Mouse (Mus musculus): ENCODE results near the gene Rbpms2. TPM values are rescaled to one million over a fixed set of nuclear protein-coding genes. Genes with fewer than 3 reads are reported as not detected.
"Not testable (repeated sequence)": the region's sequence is repeated elsewhere in the genome, so short reads cannot be mapped to it uniquely, and the experiment has no call there.

The Rbpms2 gene
- total RNA-seq, 2 experiments from 2014 or later: 2.2 to 3.2 TPM

DNA sequence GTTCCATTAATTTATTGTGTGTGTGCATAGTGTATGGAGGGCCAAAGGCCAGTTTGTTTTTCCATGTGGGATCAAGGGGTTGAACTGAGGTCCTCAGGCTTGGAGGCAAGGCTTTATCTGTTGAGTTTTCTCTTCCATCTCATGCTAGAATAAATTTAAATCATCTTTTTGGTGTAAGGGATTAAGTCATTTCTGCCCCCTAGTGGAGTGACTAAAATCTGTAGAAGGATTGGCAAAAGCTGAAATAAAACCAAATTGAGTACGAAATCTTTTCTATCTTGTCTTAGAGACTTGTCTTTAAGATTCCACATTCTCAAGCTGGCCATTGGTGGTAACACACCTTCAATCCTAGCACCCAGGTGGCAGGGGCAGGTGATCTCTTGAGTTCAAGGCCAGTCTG lies 53.5 kb downstream of the Rbpms2 start:
- DNase-seq (ENCODE audit: extremely low spot score in 1 of 2, low spot score in 2 of 2): no peak
- Histone ChIP-seq H3K27ac (no peak overlapping the region), H3K4me3 (no peak overlapping the region)
- intact Hi-C loops (cut with DNase I): no loop called here
- TF ChIP-seq CTCF (IDR thresholded peaks at IDR 0.05): peak; percentile 71

DNA sequence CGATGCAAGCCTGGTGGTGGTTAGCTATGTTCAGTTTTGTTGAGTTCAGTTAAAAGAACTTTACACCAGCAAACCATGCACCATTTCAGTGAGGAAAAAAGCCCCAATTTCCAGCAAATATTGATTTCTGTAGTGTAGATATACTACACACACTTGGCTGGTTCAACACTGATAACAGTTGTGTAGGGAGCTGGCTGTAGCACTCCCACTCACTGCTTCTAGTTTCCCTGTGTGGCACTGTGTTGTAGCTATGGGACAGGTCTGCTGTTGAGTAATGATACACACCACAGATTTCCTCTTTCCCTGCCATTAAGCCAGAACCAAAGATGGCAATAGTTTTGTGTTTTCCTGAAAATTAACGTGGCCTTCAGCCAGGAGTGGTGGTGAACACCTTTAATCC lies 55.3 kb downstream of the Rbpms2 start:
- no peak overlapping the region for H3K27ac ChIP-seq
- intact Hi-C loops (cut with DNase I): no loop called here

DNA sequence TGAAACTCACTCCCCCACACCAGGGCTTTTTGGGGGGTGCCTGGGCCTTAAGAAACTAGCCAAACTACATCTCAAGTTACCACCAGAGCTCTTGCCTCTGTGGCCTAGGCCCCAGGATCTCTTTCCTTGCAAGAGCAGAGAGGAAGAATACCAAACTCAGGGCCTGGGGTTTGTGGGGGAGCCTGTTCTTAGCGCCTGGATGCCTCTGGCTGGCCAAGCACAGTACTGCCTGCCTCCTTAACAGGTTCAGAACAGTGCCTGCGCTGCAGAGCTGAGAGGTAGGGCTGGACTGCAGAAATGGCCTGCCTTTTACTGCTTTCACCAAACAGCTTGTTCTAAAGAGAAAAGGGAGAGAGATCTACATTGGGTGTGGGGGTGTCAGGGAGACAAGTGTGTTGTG lies 60.4 kb downstream of the Rbpms2 start:
- H3K4me3 ChIP-seq; H3K27ac ChIP-seq; DNase-seq (ENCODE audit: extremely low spot score in 1 of 2, low spot score in 2 of 2): not testable (repeated sequence)
- intact Hi-C loops (cut with DNase I): loop anchor here (5.0 kb wide), 1 partner anchor 317 kb away; no protein-coding TSS in a partner anchor

More for the DNA sequence above, 55.3 kb downstream of the Rbpms2 start:
- H3K4me3 ChIP-seq: no peak overlapping the region
- DNase-seq (ENCODE audit: extremely low spot score in 1 of 2, low spot score in 2 of 2): no peak
- TF ChIP-seq CTCF (IDR thresholded peaks at IDR 0.05): no peak

DNA sequence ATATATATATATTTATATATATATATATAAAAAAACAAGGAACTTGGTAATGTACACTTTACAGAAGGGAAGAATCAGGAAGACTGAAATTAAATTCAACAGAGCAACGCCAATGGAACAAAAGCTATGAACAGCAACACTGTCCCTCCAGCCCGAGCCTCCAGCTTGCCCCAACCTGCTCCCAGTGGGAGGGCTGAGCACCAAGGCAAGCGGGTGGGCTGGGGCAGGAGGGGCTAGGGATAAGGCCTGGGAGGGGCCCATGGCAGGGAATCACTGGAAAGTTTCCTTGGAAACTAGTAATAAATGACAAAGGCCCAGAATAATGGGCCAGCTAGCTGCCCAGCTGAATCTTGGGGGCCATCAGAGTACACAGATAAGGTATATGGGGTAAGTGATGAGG lies 63.0 kb downstream of the Rbpms2 start:
- no peak overlapping the region; the same call in 1 of the 2 replicates for H3K27ac ChIP-seq
- intact Hi-C loops (cut with DNase I): loop anchor here (5.0 kb wide), 1 partner anchor 315 kb away; no protein-coding TSS in a partner anchor
- no peak for TF ChIP-seq CTCF (IDR thresholded peaks at IDR 0.05)

DNA sequence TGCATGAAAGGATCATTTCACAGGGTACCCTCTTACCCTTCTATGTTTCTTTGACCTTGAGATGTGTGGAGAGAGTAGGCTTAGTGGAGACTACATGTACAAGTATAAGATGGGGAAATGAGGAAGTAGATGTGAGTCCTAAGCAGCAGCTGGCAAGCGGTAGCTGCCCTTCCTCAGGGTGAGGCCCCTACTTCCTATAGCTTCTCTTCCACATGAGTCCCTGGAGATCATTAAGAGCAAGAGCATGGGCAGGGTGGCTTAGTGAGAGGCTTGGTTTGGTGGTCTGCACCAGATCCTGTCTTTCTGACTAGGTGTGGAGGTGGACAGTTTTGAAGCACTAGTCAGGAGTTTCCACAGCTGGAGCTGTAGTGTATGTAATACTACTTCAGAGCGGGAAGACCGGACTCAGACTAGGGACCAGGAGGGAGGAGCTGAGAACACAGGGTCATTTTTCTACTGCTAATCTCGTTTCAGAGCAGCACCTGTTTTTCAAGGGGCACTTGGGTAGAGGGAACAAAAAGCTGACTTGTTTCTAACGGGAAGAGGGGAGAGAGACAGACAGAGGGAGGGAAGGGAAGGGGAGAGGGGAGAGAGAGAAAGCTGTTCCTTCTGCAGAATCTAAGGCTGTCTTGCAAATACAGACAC lies 63.6 kb downstream of the Rbpms2 start:
- intact Hi-C loops (cut with DNase I): loop anchor here (5.0 kb wide), 1 partner anchor 314 kb away; no protein-coding TSS in a partner anchor
- no peak overlapping the region for H3K4me3 ChIP-seq
- no peak for TF ChIP-seq CTCF (IDR thresholded peaks at IDR 0.05)
- DNase-seq (ENCODE audit: extremely low spot score in 1 of 2, low spot score in 2 of 2): no peak
- H3K27ac ChIP-seq: peak overlapping the region; percentile 10; the same call in 1 of the 2 replicates

More for the DNA sequence above, 63.0 kb downstream of the Rbpms2 start:
- no peak overlapping the region for H3K4me3 ChIP-seq
- DNase-seq (ENCODE audit: extremely low spot score in 1 of 2, low spot score in 2 of 2): no peak

DNA sequence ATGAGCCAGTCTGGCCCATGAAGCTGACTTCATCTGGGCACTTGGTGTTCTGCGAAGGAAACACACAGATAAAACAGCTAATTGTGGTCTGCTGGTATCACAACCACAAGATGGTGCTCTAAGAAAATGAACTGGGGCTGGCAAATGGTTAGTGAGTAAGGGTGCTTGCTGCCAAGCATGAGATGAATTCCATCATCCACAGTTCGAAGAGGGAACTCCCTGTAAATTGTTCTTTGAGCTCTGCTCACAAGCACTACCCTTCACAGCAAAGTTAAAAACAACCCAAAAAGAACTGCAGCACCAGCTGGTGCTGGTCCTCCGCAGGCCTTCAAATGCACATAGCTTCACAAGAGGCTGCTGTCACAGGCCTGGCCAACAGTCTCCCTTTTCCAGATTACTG lies 66.2 kb downstream of the Rbpms2 start:
- intact Hi-C loops (cut with DNase I): loop anchor here (2.0 to 5.0 kb wide), 2 partner anchors 132 to 155 kb away; partner anchors contain the start of gene Zfp609
- peak; percentile 72 for TF ChIP-seq CTCF (IDR thresholded peaks at IDR 0.05)
- peak overlapping the region; percentile 61; the same call in 1 of the 2 replicates for H3K27ac ChIP-seq
- no peak overlapping the region for H3K4me3 ChIP-seq
- peak; percentile 39 to 43 for DNase-seq (ENCODE audit: extremely low spot score in 1 of 2, low spot score in 2 of 2)

DNA sequence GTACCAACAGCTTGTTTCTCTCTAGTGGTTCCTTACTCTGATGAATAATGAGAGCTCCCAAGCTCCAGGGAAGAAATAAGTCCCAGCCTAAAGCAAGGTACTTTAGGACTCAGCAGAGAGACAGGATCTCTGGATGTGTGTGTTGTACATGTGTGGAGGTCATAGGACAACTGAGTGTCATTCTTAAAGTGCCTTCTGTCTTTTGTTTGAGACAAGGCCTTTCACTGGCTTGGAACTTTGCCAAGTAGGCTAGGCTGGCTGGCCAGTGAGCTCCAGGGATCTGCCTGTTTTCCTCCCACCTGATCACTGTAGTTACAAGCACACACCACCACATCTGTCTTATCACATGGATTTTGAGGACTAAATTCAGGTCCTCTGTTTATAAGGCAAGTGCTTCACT lies 66.9 kb downstream of the Rbpms2 start:
- intact Hi-C loops (cut with DNase I): loop anchor here (5.0 kb wide), 1 partner anchor 131 kb away; the partner anchor contains the start of gene Zfp609
- peak overlapping the region; percentile 55 for H3K27ac ChIP-seq
- no peak for DNase-seq (ENCODE audit: extremely low spot score in 1 of 2, low spot score in 2 of 2)

DNA sequence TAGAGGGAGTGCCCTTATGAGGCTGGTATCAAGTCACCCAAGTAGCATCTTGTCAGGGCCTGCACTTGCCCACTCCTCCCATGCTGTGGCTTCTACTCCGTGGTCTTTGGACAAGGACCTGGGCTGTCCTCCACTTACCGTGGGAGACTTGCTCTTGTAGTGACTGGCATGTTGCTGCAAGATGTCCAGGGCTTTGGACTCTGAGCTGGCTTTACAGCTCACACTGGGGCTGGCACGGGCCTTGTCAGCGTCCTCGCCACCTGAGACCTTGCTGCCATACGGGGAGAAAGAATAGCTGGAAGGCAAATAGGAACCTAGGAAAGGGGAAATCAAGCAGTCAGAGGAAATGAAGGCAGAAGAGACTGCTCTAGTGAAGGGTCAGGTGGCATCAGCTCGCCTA lies 67.9 kb downstream of the Rbpms2 start:
- H3K27ac ChIP-seq: 0 out of 2 replicates have a peak overlapping the region, but pooled peaks have one; percentile 18
- no peak for DNase-seq (ENCODE audit: extremely low spot score in 1 of 2, low spot score in 2 of 2)
- intact Hi-C loops (cut with DNase I): loop anchor here (5.0 kb wide), 1 partner anchor 130 kb away; the partner anchor contains the start of gene Zfp609
- H3K4me3 ChIP-seq: no peak overlapping the region
- no peak for TF ChIP-seq CTCF (IDR thresholded peaks at IDR 0.05)

More for the DNA sequence above, 66.9 kb downstream of the Rbpms2 start:
- TF ChIP-seq CTCF (IDR thresholded peaks at IDR 0.05): no peak
- no peak overlapping the region for H3K4me3 ChIP-seq

DNA sequence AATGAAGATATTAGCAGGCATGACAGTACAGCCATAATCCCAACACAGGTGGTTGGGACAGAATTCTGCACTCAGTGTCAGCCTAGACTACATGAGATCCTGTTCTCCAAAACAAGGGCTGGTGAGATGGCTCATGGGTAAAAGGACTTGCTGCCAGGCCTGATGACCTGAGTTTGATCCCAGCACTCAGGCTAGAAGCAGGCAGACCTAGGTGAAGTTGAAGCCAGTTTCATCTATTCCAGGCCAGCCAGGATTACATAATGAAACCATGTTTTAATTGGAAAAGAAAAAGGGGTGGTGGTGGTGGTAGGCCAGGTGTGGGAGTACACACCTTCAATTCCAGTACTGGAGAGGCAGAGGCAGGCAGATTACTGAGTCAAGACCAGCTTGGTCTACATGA lies 68.5 kb downstream of the Rbpms2 start:
- no peak for TF ChIP-seq CTCF (IDR thresholded peaks at IDR 0.05)
- intact Hi-C loops (cut with DNase I): loop anchor here (5.0 kb wide), 1 partner anchor 129 kb away; the partner anchor contains the start of gene Zfp609
- Histone ChIP-seq H3K27ac (no peak overlapping the region; the same call in 1 of the 2 replicates), H3K4me3 (no peak overlapping the region)
- no peak for DNase-seq (ENCODE audit: extremely low spot score in 1 of 2, low spot score in 2 of 2)

DNA sequence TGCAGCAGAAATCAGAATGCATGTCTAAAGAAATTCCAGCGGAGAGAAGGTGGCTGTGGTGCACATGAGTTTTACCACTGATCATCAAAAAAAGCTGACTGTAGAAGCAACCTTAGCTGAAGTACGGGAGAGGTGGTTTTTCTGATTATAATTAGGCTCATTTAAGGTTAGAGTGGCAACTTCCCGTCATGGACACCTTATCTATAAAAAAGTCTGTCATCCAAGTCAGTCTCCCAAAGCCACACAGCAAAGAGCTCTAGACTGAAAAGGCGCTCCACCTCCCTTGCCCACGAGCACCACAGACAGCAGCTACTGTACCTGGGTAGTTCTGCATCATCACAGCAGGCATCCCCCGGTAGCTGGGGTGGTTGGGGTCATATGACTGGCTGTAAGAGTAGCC lies 71.1 kb downstream of the Rbpms2 start:
- H3K4me3 ChIP-seq: no peak overlapping the region
- TF ChIP-seq CTCF (IDR thresholded peaks at IDR 0.05): no peak
- no peak overlapping the region for H3K27ac ChIP-seq
- DNase-seq (ENCODE audit: extremely low spot score in 1 of 2, low spot score in 2 of 2): no peak
- intact Hi-C loops (cut with DNase I): no loop called here

DNA sequence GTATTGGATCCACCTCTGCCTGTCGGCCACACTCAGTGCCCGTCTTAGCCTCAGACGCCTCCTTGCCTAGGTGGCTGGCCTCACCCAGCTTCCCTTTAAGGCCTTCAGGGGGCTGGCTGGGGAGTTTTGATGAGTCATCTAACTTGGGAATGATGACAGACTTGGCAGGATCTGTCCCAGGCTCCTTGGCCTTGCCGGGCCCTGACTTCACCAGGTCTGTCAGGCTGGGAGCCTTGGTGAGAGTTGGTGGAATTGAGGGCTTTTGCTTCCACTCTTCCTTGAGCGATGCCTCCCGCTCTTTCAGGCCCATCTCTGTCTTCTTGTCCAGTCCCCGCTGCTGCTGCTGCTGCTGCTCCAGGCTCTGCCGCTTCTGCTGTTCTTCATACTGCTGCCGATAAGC lies 72.8 kb downstream of the Rbpms2 start:
- intact Hi-C loops (cut with DNase I): no loop called here
- no peak for DNase-seq (ENCODE audit: extremely low spot score in 1 of 2, low spot score in 2 of 2)
- Histone ChIP-seq H3K4me3 (no peak overlapping the region), H3K27ac (no peak overlapping the region)
- no peak for TF ChIP-seq CTCF (IDR thresholded peaks at IDR 0.05)

DNA sequence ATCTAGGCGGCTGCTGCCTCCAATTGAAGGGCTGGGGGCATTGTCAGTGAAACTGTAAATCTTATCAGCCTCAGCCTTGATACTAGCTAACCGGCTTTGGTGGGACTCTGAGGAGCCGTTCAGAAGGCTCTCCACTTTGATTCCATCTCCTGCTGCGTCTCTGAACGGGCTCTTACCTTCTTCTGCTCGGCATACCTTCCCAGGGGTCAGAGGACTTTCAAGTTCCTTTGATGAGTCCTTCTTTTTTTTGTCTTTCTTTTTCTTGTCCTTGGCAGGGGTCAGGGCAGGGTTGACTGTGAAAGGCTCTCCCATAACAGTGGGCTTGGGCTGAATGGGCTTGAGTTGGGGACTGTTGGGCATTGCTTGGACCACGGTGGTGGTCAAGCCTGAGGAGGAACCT lies 73.8 kb downstream of the Rbpms2 start:
- no peak for TF ChIP-seq CTCF (IDR thresholded peaks at IDR 0.05)
- H3K4me3 ChIP-seq: no peak overlapping the region
- H3K27ac ChIP-seq: no peak overlapping the region
- intact Hi-C loops (cut with DNase I): no loop called here
- no peak for DNase-seq (ENCODE audit: extremely low spot score in 1 of 2, low spot score in 2 of 2)

Data from left cerebral cortex, adult 2 months (tissue).